Mouse (Mus musculus) urinary bladder, adult 18-20 months (tissue): ENCODE results near the gene Telo2.
A peak's percentile ranks its signal among the peaks of the same experiment; 100 is the strongest.

ENCODE experiments used
- DNase-seq, 2 experiments: peaks; one replicate each; pipeline ENCODE4 v3.0.0; 2022; ENCODE audit warnings: low spot score in 2 of 2, mixed read lengths in 2 of 2

Gene Telo2

DNA sequence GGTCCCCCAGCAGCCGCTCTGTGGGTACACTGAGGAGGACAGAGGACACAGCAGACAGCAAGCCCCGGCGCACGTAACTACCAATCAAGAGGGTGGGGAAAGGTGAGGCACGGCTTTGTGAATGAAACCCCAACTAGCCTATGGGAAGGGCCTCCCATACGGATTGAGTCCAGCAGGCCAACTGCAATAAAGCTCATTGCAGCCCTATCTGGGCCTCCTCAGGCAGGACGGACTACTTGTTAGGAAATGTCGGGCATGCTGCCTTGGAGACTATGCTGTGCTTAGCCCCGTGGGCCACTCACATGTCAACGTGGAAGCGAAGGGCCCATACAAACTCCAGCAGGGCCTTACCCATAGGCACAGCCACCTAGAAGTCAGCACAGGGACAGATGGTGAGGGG is 14.4 kb downstream of the Telo2 start:
- DNase-seq = no peak

DNA sequence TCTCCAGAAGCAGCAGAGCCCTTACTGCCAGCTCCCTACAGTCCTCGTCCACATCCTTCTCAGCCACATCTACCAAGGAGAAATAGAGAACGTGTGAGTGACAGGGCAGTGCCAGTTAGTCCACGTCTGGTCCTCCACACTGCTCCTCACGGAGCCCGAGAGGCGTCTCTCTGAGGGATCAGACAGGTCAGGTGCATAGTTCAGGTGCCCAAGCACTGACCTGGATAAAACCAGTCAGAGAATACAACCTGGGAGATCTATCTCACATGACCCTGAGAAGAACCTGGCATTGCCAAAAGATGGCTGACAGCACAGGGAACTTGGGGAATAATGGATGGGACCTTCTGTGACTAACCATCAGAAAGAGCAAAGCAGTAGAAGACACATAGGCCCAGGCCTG is 15.7 kb downstream of the Telo2 start:
- DNase-seq = no peak

DNA sequence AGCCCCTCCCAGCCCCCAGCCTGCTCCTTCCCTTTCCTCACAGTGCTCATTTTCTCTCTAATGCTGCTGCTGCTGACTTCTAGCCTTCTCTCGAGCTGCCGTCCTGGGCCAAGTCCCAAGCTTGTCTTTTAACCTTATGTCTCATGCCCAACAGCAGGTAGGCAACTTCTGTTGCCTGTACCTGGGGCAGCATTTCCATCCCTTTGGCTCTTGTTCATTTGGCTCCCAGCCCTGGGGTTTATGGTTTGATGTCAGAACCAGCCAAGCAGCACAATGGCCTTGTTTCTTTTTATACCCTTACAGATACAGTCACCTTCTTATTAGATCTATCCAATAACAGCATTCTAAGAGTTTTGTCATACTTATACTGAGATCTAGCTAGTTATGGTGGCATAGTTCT is 19.5 kb downstream of the Telo2 start:
- DNase-seq = no peak

DNA sequence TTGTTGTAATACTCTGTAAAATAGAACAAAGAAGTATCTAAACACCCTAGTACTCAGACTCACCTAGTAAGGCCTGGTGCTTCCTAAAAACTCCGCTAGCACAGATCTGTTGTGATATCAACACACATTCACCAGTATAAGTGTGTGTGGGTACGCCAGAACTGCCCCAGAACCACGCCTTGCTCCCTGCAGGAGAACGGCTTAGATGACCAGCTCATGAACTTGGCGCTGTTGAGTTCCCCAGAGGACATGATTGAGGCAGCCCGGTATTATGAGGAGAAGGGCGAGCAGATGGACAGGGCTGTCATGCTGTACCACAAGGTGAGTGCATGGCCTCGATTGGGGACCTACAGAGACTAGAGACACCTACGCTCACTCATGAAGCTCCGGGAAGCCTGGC is 25.3 kb downstream of the Telo2 start:
- DNase-seq = no peak

DNA sequence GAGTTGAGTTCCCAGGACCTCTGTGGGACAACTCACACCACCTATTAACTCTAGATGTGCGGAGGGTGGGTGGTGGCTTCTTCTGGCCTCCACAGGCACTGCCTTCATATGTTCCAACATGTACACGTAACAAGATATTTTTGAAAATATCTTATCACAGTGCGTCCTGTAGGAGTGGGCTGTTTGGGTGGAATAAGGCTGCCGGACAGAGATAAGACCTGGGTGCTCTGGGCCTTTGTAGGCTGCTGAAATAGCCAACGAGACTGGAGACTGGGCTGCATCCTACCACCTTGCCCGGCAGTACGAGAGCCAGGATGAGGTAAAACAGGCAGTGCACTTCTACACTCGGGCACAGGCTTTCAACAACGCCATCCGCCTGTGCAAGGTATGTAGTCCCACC is 26.6 kb downstream of the Telo2 start:
- no peak for DNase-seq

DNA sequence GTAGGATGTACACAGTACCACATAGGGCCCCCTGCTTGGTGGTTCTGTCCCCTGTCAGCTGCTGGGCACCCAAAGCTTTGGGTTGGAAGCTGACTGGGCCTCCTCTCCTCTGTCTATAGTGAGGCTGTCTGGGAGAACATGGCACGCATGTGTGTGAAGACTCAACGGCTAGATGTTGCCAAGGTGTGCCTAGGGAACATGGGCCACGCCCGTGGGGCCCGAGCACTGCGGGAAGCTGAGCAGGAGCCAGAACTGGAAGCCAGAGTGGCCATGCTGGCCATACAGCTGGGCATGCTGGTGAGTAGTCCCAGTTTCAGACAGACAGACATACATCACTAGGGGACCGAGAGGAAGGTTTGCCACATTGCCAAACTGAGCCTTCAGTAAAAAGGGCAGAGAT is 29.0 kb downstream of the Telo2 start:
- no peak for DNase-seq

DNA sequence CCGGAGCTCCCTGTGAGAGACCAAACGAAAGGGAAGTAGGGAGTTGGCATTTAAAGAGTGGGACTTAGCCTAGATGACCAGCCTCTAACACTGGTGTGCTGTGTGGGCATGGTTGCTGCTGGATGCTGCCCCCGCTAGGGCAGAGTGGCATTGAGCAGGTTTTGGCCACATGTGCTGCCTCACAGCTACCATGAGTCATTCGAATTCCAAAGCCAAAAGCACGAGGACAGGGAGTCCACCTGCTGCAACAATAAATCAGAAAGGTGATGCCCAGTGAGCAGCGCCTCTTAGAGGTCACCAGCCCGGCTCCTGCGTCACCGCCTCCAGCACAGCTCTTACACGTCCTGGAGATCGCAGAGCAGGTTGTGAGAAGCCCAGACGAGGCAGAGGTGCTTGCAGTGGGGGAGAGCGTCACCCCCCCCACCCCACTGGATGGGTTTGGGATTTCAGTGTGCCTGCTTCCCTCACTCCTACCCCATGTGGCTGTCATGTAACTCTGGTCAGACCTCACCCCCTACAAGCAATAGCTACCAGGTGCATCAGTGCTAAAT is 30.9 kb downstream of the Telo2 start:
- DNase-seq = no peak

DNA sequence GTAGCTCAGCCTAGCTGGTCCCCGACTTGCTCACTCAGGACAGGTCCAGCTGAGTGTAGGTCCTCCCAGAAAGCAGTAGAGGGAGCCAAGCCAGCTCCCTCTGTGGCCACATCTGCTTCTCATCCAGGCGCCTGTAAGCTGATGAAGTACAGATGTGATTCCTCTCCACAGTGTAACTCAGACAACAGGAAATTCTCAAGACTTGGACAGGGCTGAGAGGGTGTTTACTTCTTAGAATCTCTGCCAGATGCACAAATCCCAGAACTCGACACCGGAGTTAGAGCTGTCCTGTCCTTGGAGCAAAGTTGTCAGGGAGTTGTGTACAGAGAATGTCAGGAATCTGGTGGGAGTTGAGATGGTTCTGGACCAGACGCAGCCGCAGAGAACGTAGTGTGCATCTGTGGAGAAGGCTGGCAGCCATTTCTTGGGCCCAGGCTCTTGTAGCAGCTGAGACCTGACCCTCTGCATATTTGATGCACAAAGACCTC is 32.3 kb downstream of the Telo2 start, which contains the start of gene Tmem204:
Gene Tmem204 (minus strand): TSS at position 148 of the 488 bp plus-strand sequence.
- peak; percentile 21 to 66 for DNase-seq

DNA sequence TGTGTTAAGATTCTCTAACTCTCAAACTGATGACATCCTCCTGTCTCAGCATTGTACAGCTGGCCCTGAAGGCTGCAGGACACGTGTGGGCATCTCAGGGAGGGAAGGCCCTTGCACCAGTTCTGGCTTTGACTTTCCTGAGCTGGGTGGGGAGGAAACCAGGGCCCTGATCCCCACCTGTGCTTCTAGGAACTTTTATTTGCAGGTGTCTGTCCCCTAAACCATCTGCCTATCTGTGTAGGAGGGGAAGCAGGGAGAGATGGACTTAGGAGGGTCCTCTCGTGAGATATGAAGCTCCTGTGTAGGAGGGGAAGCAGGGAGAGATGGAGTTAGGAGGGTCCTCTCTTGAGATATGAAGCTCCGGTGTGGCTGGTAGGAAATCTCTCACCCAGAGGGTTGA is 32.9 kb downstream of the Telo2 start:
- no peak for DNase-seq

DNA sequence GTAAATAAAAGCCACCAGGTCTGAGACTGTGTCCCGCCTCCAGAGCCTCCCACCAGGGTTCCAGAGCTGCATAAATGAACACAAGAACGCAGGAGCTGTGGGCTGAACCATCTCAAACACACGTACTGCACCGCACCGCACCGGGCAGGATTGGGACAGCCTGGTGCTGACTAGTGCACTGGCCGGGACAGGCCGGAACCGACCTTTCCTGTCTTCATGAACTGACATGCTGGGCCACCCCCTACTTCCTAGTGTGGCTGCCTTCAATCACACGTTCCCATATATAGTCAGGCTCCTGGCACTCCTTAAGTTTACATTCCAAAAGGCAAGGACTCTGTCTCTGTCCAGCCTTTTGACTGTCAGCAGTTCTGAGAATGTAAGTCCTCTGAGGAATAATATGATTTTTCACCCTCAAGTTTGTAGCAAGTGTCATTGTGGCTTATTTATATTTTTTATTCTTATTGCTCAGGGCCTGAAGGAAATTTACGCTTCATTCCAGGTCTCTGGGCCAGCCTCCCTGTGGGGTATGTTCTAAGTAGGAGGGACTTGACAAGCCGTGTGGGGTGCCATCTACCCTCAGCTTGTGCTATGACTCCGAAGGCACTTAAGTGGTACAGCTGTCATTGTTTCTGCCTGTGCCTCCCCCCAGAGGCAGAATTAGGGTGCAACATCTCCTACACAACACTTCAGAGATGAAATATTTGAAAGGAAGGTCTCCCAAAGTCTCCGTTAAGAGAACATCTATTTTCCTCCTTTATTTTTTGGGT is 33.5 kb downstream of the Telo2 start:
- DNase-seq = peak; percentile 24 to 54

DNA sequence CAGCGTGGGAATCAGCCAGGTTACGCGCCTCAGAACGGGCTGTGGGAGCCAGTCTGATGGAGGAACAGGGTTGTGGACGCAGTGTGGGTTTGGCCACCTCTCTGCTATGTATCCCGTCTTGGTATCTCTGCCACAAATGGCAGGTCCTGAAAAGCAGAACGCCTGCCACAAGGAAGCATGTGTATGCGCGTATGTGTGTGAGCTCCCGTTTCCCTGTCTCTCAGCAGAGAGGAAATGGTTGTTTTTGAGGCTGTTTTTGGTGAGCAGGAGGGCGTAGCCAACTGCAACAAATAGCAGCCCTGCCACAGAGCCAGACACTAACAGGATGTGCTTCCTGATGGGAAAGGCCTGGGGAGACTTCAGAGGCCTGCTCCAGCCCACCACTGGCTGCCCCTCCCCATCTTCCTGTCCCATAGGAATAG is 34.8 kb downstream of the Telo2 start:
- DNase-seq = peak in 1 of 2 experiments; percentile 24

DNA sequence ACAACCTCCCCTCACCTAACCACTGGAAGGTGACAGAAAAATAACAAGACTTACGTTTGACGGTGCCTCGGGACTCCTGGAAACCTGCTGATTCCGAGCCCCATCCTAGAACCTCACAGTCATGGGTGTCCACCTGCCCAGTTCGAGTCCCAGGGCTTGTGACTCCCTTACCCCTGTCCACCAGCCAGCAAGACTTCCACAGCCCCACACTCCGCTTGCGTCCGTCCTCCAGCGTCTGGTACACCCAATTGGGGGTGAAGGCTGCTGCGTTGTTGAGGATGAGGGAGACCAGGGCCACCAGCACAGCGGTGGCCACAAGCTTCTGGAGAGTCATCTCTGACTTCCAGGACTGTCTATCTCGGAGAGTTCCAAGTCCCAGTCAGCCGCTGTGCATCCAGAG is 35.6 kb downstream of the Telo2 start:
- DNase-seq = no peak

DNA sequence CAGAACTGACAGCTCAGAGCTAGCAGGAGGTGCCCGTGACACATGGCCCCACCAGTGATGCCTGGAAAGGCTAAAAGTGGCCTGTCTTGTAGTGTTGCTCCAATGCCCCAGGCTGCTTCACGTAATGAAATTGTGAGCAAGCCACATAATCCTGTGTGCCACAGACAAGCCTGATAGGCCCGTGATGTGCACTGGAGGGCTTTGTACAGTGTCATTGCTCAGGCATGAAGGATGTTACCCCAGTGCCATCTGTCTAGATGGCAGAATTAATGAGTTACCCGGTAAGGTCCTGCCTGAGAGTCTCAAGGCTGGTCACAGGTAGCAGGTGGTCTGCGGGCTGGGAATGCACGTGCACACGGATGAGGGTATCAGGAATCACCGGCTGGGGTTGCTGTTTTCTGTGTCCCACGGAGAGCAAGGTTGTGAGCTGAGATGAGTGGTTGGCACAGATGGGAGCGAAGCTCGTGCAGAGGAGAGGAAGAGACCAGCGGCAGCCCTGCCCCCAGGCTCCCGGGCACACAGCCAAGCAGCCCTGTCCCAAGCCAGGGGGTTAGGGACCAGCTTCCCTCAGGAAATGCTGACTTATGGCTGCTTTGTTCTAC is 37.9 kb downstream of the Telo2 start:
- DNase-seq = peak in 1 of 2 experiments; percentile 34

DNA sequence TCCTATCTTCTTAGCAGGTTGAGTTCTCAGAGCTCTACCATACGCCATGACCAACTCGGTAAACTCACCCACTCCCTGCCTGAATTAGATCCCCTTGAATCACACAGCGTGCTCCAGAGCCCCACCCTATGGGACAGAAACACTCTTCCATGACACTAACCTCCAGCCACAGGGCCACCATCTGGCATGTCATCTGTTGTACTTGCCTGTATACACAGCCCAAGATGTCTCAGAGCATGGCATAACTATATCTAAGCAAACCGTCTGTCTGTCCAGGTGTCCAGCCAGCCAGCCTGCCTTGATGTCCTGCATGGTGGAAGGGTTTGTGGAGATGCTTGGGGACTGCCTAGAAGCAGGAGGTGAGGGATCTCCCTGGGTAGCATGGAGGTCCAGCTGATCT is 38.9 kb downstream of the Telo2 start:
- no peak for DNase-seq

DNA sequence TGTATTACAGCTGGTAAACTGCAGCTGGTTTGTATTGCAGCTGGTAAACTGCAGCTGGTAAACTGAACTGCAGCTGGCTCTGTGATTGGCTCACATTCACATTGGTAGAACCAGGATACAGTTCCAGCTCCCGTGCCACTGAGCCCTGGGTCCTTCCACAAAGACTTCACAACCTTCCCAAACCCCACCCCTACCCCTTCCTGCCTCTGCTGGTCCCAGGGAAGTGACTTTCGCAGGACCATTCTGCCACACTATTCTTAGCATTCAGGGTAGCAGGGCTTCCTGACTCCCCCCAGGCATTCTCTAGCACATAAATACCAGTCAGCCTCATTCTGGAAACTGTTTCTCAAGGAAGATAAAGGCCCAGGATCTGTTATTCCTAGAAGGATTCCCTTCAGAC is 47.1 kb downstream of the Telo2 start:
- no peak for DNase-seq

DNA sequence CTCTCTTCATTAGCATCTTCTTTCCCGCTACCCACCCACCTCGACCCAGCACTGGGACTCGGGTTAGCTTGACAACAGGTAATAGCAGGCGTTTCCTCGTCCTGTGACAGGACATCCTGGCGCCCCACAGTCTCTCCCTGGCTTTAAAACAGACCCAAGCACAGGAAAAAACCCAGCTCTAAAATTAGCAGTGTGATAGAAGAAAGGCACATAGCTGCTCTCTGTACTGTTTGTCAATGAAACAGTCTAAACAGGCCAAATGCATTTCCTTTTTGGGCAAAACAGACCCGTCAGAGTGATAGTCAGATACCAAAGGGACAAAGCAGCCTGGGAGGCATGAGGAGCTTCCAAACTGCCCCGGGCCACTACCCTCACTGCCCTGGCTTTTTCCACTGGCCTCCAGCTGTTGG is 48.3 kb downstream of the Telo2 start:
- no peak for DNase-seq

DNA sequence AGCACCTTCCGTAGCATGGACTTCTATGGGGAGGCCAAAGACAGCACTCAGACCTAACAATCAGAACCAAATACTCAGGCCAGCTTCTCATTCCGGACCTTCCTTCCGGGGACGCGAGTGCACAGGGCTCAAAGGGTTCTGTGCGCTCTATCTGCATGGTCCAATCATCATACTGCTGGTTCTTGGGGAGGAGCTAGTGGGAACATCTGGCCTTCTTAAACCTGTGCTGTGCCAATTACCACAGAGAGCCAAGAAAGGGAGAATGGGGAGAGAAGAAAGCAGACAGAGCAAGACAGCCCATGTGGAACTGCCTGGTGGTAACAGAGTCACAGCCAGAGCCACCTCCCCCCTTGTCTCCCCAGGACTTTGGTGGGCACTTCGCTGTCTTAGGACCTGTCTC is 49.2 kb downstream of the Telo2 start:
- no peak for DNase-seq

DNA sequence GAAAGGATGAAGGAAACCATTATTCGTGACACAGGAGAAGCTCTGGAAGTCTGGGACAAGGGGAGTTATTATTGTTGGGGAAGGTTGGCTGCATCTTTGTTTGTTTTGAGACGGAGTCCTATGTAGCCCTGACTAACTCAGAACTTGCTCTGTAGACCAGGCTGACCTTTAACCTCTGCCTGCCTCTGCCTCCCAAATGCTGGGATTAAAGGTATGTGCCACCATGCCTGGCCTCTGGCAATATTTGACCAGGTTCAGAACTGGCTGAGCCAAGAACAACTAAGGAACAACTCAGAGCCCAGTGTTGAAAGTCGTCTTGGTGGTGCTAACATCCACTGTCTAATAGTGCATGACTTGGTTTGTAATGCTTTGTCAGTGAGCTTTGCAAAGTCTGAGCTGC is 50.6 kb downstream of the Telo2 start:
- DNase-seq = no peak

DNA sequence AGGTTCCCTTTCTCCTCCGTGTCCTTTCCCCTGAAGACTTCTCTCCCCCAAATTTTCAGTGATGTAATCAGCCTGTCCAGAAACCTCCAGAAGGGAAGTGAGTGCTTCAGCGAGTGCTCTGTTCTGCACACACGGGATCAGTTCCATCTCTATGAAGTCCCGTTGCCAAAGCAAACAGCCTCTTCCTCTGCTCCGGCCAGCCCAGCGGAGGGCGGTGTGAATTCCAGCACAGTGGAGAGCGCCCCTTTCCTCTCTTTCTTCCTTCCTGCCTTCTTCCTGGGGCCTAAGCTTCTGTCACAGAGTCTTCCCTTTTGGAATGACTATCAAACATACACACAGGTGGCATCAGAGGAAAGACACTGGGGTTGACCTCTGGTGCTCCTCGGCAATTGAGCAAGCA is 51.4 kb downstream of the Telo2 start:
- peak in 1 of 2 experiments; percentile 42 for DNase-seq

DNA sequence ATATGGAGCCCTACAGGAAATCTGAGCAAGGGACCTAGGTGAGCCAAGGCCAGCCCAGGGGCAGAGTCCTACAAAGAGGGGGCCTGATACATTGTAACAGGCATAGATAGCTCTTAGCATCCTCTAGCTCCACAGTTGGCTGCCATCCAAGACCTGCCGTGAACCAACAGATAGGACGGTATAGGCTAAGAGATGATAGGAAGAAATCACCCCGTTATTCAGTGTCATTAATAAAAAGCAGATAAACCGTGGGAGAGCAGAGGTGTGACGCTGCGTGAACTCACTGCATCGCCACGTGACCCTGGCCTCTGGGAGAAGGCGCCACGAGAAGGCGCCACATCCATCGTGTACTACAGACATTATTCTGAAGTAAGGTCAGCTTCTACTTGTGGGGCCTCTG is 51.9 kb downstream of the Telo2 start:
- DNase-seq = no peak

DNA sequence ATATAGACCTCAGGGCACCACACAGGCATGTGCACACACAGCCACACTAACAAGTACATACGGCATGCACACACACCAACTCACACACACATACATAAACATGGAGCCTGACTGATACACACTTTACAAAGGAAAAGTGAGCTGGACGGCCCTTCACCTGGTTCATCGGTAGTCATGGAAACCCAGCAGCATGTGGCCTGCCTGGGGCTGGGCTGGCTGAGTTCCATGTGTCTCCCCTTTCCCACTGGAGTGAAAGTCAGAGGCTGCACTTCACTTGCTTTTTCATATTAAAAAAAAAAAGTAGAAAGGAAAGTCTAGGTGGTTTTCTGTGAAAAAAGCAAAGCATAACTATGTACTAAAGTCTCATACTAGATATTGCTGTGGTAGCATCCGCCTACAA is 52.5 kb downstream of the Telo2 start:
- no peak for DNase-seq

DNA sequence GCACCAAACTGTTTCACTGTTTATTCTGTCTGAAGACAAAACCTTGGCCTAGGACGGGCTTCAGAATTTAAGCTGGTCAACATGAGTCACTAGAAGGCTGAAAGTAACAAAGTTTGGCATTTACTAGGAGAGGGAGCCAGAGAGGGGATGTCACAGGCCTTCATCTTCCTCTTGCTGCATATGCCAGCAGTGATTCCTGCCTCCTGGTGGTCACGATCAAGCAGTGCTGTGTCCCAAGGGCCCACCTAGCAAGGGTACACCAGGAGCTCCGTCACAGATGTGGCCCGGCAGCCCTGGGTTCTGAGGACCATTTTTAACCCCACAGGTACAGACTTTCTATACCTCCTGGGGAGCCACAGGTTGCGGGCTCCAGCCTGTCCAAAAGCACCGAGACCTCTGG is 58.7 kb downstream of the Telo2 start:
- no peak for DNase-seq

DNA sequence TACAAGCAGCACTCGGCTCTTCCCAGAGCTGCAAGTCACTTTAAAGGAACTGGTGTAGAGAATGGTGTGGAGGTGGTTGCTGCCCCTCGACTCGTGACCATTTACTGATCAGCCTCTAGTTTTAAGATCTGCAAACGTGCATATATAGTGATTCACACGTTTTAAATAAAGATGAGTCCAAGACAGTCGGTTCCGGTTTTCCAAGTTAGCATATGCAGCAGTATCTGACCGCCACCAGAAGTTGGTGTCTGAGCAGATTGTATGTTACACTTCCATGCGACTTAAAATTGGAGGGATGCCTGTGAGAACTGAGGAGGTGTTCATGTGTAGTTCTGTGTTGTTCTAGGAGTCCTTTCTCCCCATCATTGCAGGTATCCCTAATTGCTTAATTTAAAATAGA is 62.5 kb downstream of the Telo2 start:
- no peak for DNase-seq
